Mouse (Mus musculus) heart, adult 18-20 months (tissue): ENCODE data around the gene Grpel1. TPM values are rescaled to one million over a fixed set of nuclear protein-coding genes. Genes with fewer than 3 reads are reported as not detected.
A peak's percentile ranks its signal among the peaks of the same experiment; 100 is the strongest.

ENCODE experiments used
- DNase-seq, 2 experiments: peaks; one replicate each; pipeline ENCODE4 v3.0.0; 2021 to 2022; ENCODE audit warnings: mixed read lengths in 1 of 2
- total RNA-seq, 2 experiments: library from RNA; stranded (reverse); gene quantifications; 2 replicates each; pipeline ENCODE4 v1.2.3; 2021

The Grpel1 gene
- total RNA-seq, 2 experiments from 2014 or later = 66.0 to 69.3 TPM

DNA sequence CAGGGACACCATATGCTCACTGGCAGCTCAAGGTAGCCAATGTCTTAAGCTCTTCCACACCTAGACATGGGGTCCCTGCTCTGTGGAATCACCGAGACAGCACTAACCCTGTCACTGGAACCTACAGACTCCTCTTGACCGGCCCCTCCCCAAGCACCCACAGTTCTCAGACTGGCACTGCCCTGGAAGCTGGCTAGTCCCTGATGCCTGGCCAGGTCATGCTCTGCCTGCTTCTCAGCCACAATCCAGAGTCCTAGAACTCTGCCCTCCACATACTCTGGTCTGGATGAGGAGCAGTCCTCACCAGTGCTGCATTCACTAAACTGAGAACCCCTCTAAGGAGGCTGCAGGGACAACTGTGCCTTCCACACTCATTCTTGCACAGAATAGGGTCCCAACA is 46.2 kb downstream of the Grpel1 start:
- DNase-seq = no peak

DNA sequence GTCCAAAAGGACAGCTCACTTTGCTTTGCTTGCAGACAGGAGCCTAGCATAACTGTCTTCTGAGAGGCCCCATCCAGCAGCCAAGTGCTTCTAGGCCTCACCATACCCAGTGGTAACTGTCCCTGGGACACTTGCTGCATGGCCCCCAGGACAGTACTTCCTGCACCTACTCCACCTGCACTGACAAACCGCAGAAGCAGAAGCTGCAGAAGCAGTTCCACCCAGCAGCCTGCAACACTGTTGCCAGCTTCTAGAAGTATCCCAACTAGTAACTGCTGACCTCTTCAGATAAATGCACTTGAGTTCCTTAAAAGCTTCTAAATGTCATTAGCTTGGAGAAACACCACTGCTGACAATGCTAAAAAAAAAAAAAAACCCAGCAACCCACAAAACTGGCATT is 50.3 kb downstream of the Grpel1 start:
- peak; percentile 21 to 53 for DNase-seq

GRCm38 (mm10) chr5:36515558-36515957 is 50.8 kb downstream of the Grpel1 start:
- DNase-seq = no peak

DNA sequence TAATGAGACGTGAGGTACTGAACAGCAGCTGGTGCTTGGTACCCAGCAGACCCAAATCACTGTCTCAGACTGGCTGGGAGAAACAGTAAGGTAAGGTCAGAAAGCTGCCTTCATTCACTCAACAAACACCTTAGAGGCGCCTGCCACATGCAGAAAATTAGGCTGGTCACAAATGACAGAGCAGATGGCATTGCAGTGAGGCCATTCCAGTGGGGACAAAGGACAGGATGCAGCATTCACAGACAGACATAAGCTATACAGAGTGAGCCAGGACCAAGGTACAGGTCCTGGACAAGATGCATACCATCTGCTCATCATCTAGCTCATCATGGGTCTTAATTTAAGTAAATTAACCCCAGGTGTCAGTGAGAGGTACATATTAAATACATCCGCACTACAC is 52.8 kb downstream of the Grpel1 start:
- DNase-seq = no peak

GRCm38 (mm10) chr5:36519751-36520150 is 55.0 kb downstream of the Grpel1 start:
- no peak for DNase-seq

- peak; percentile 14 to 20 for DNase-seq
Observed at GRCm38 (mm10) chr5:36522782-36523181, 58.0 kb downstream of the Grpel1 start.

DNA sequence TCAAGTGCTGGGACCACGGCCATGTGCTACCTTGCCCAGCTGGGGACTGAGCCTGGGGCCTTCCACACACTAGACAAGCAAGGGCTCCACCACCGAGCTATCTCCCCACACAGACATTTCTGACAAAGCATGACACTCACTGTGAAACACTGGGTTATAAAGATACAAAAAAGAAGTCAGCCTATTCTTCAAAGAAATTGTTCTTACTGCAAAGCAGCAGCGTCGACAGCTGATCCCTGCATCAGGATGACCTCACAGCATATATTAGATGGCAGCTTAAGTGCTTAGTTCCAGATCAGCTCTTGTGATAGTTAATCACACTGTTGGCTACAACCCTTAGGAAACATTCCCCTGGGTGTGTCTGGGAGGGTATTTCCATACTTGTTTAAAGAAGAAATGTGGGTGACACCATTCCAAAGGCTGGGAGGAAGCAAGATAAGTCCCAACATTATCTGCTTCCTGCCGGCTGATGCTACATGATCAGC is 58.5 kb downstream of the Grpel1 start:
- DNase-seq = no peak

Other genes with a start within 250 kb of the Grpel1 start
- 10 to 100 TPM in 1 of 2 experiments, 1 to 10 TPM in 1; 8.2 to 11.0 TPM for gene Sorcs2, start 66.9 kb upstream of the Grpel1 start, total RNA-seq
- 10 to 100 TPM; 15.8 to 16.2 TPM for gene Tada2b, start 19.3 kb downstream of the Grpel1 start, total RNA-seq
- under 1 TPM; 0.13 to 0.42 TPM for gene Ccdc96, start 19.6 kb downstream of the Grpel1 start, total RNA-seq
- 10 to 100 TPM; 13.4 to 14.6 TPM for gene Tbc1d14, start 128.3 kb downstream of the Grpel1 start, total RNA-seq
- gene D5Ertd579e, start 231.0 kb downstream of the Grpel1 start, total RNA-seq = 10 to 100 TPM; 85.9 to 89.3 TPM